Mouse (Mus musculus) bone marrow macrophage, adult 2 months (primary cell): ENCODE measurements around the gene Fgfr2.

ENCODE experiments used
- CTCF ChIP-seq: IDR thresholded peaks from 2 replicates; pipeline ENCODE4 v1.5.1; 2012; ENCODE audit warnings: low read depth, mild to moderate bottlenecking, low read length, moderate library complexity
- POLR2A ChIP-seq: IDR thresholded peaks from 2 replicates; pipeline ENCODE4 v1.6.1; 2012; ENCODE audit warnings: mild to moderate bottlenecking, low read depth, low read length, borderline replicate concordance

DNA sequence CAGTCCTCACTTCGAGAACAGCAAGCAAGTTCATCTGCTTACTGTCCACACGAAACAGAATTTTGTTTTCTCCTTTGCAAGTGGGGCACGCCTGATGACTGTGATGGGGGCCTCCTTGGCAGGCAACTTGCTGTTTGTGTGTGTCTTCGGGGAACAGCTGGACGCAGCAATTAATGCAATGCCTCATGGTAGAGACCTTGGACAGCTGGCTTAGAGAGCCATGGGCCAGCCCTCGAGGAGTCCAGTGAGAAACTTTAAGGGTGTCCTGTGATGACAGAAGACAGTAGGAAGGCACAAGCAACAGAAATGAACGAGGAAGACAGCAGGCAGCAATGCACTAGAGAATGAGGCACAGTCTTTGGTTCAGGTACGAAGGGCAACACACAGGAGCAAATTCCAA is 852.8 kb downstream of the Fgfr2 start:
- TF ChIP-seq CTCF: no peak
- TF ChIP-seq POLR2A: no peak
